Mouse (Mus musculus) gastrocnemius, postnatal 4 days (tissue): ENCODE results near the gene Ankrd44. TPM values are rescaled to one million over a fixed set of nuclear protein-coding genes. Genes with fewer than 3 reads are reported as not detected.

Experiments
- DNase-seq, 2 experiments: peaks; one replicate each; pipeline ENCODE4 v3.0.0; 2021 to 2022; ENCODE audit warnings: low spot score in 2 of 2, mixed read lengths in 2 of 2
- total RNA-seq, 2 experiments: library from RNA; stranded (reverse); gene quantifications; 2 replicates each; pipeline ENCODE4 v1.2.3; 2021

Ankrd44 gene
- total RNA-seq, 2 experiments from 2014 or later = 26.3 to 29.3 TPM

DNA sequence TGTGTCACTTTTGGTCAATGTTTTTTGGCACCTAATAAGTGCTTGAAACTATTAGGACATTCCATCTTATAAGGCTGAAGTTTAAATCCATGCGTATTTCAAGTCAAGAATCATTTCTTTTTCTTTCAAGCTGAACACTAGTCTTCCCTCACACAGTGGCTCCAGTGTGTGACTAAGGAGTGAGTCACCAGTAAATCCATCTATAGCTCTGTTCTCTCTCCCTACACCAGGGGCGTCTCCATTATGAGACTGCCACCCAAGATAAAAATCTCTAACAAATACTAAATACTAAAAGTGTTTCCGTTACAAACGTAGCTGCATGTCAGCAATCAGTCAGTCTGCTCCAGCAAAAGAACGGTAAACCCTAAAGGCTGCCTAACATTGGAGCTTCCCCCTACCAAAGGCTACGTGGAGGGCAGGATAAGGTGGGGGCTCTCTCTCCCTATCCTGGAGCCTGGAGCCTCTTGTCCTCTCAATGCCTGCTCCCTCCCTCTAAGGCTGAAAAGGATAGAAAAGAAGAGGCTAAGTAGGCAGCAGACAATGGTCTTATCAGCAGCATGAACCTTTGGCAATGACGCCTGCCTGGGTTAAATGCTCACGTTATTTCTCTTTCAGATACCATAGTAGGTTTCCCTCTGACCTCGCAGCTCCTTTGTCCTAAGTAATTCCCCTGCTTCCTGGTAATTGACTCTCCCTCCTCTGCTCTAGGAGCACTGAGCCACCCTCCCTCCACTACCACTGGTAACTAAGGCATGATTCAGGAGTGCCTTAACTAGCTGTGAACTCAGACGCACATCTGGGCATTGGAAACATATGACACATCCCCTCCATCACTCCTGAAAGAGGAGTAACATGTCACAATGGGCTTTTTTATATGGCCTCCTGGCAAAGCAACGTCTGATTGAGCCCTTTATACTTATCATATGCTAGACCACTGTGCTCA, 212.7 kb downstream of the Ankrd44 start:
- DNase-seq = no peak

GRCm38 (mm10) chr1:54711568-54711967, 214.6 kb downstream of the Ankrd44 start:
- DNase-seq = no peak

- DNase-seq = no peak
Observed at GRCm38 (mm10) chr1:54710550-54710949, 215.6 kb downstream of the Ankrd44 start.

GRCm38 (mm10) chr1:54707888-54708565, 218.2 kb downstream of the Ankrd44 start:
- no peak for DNase-seq

DNA sequence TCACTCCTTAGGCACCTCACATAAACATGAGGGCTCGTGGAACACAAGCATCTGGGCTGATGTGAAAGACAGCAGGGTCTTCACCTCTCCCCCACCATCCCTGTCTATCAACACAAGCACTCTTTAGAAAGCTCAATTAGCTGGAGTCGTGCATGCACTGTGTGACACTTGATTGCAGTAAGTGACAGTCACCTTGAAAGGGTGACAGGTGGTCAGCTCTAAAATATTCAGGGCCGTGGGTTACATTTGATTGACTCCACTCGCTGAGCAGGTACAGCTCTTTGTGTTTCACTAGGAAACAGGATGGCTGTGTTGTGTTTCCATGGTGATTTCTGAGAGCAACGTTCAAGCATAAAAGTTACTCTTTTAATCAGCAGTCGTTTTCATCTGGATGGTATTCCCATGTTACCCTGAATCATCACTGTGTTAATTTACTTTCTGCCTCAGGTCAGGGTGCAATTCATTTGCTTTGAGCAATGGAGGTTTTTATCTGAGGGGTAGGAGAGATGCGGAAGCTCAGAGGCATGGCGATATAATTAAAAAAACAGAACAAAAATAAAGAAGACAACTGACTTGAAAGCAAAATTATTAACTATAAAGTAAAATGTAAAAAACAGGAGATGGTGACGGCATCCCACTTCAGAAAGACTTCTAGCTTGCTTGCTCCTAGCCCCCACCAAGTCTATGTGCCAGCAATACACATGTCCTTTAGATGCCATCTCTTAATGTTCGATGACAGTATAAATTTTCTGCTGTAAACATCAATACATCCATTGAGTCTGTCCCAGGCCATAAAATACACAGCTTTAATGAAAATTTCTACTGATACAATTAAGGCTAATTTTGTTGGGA, 218.9 kb downstream of the Ankrd44 start:
- DNase-seq = no peak

GRCm38 (mm10) chr1:54706621-54707020, 219.6 kb downstream of the Ankrd44 start:
- no peak for DNase-seq

- DNase-seq = no peak
Observed at GRCm38 (mm10) chr1:54703466-54703865, 222.7 kb downstream of the Ankrd44 start.

GRCm38 (mm10) chr1:54702918-54703317, 223.3 kb downstream of the Ankrd44 start:
- DNase-seq = no peak

GRCm38 (mm10) chr1:54695396-54695795, 230.8 kb downstream of the Ankrd44 start:
- no peak for DNase-seq

DNA sequence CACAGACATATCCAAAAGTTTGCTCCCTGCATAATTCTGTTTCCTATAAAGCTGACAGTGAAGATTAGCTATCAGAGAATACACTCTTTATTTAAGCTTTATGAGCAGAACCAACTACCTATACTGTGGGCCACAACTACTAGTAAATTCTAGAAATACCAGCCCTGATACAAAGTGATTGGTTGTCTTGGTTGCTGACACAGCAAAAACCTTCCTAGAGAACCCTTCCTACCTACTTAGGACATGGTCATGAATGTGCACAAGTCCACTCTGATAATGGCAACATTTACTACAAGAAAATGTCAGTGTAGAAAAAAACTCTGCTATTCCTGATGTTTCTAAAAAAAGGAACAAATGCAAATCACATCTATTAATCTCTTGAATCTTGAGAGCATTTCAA, 234.4 kb downstream of the Ankrd44 start:
- DNase-seq = no peak

DNA sequence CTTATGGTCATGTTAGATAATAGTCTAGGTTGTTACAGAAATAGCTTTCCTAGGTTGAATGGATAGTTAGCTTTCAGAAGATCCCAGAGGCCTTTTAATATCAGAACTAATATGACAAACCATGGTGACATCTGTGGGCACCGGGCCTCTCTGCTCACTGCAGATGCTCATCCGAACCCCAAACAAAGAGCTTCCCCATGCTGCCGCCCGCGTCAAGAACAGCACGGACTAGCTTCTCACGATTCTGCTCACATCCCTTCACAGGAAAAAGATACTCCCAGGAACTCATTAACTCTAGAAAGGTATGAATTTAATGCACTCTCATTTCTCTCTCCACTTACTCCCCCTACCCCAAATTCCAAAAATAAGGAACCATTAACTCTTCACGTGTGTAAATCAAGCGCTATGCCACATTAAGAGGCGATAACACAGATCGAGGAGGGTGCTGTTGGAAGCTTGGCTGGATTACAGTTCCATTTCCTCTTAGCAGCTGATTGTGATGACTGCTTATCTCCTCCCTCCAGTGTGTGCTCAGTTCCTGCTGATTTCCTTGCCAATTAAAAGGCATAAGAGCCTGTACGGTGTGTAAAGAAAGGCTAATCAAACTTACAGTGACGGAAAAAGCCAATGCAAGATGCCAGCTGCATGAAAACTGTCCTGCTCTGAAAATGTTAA, 235.8 kb downstream of the Ankrd44 start:
- no peak for DNase-seq

- no peak for DNase-seq
Observed at GRCm38 (mm10) chr1:54688441-54688840, 237.7 kb downstream of the Ankrd44 start.

GRCm38 (mm10) chr1:54684316-54684715, 241.9 kb downstream of the Ankrd44 start:
- no peak for DNase-seq

GRCm38 (mm10) chr1:54679556-54679955, 246.6 kb downstream of the Ankrd44 start:
- no peak for DNase-seq

GRCm38 (mm10) chr1:54678037-54678436, 248.2 kb downstream of the Ankrd44 start:
- no peak for DNase-seq

DNA sequence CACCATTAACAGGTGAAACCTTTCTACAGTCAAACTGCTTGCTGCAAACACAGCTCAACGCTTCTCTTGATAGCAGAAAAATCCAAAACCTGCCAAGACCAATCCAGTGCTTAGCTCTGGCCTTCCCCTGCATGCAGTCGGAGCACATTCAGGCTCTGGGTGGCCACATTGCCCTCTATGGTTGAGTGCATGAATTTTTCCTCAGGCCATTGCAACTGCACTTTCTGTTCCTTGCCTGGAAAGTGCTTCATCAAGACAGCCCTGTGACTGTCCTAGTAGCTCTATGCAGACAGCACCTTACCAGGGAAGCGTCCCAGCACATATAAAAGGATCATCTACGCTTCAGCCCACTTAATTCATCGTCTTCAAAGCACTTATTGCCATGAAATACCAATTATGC, 250.7 kb downstream of the Ankrd44 start:
- DNase-seq = no peak

DNA sequence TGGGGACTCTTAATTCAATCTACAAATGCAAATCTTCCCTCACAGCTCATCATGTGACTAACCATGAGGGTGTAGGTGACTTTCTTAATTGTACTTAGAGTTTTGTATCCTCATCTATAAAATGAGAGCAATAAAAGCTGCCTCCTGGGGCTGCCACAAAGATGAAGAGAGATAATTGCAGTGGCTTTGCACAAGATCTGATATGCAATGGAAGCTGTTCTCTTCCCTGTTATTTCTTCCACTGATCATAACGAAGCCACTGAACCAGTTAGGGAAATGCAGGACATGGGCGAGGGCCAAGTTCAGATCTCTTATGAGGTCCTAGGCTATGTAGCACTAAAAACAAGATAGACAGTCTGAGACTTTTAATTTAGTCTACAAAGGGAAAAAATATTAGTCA, 258.2 kb downstream of the Ankrd44 start:
- no peak for DNase-seq

GRCm38 (mm10) chr1:54665582-54666405, 260.4 kb downstream of the Ankrd44 start:
- DNase-seq = peak in 1 of 2 experiments; percentile 15

DNA sequence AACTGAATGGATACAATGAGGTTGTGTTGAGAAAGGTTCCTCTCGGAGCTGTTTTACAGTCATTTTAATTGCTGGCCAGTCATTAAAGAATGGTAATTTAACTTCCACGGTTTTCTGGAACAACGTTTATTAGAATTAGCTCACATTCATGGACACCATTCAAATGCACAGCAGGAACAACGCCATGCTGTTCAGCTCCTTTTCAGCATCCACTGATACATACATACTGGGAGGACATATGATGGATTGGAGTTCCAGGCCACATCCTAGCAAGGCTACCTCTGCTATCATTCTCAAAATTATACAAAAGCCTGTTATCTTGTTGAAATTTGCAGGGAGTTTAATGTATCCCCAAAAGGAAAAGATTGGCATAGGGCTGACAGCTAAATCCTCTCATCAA, 261.1 kb downstream of the Ankrd44 start:
- DNase-seq = no peak

GRCm38 (mm10) chr1:54660674-54661073, 265.5 kb downstream of the Ankrd44 start:
- no peak for DNase-seq
